Mouse (Mus musculus) E14TG2a.4 (cell line): ENCODE results near the gene Traip.
"Not testable (repeated sequence)": the region's sequence is repeated elsewhere in the genome, so short reads cannot be mapped to it uniquely, and the experiment has no call there.

Experiments used
- H3K27me3 ChIP-seq: 2 replicates; pipeline ENCODE4 v1.6.1; 2014; ENCODE audit warnings: low read length, control low read depth; ENCODE audit not compliant: insufficient read depth
- H3K36me3 ChIP-seq: 2 replicates; pipeline ENCODE4 v1.6.1; 2014; ENCODE audit warnings: low read length, control low read depth; ENCODE audit not compliant: insufficient read depth
- H3K4me1 ChIP-seq: replicated peaks from 2 replicates; pipeline ENCODE4 v1.6.1; 2014; ENCODE audit warnings: low read depth, low read length, control low read depth
- H3K4me3 ChIP-seq: replicated peaks from 2 replicates; pipeline ENCODE4 v1.5.1; 2014; ENCODE audit warnings: mild to moderate bottlenecking, low read length
- H3K9me3 ChIP-seq: 2 replicates; pipeline ENCODE4 v1.6.1; 2014; ENCODE audit warnings: low read length, control low read depth
- CTCF ChIP-seq: conservative IDR thresholded peaks from 2 replicates; pipeline ENCODE4 v1.5.1; 2014; ENCODE audit warnings: low read length
- NANOG ChIP-seq: IDR thresholded peaks from 2 replicates; pipeline ENCODE4 v1.6.1; 2014; ENCODE audit warnings: borderline replicate concordance, low read length, mixed read lengths
- POU5F1 ChIP-seq: IDR thresholded peaks from 2 replicates; pipeline ENCODE4 v1.6.1; 2014; ENCODE audit warnings: low read length, borderline replicate concordance

Gene Traip

GRCm38 (mm10) chr9:108001922-108002770 lies 52.2 kb downstream of the Traip start, which contains the start of gene Ip6k1:
Ip6k1 (plus strand) TSS chr9:108002501.
- Histone ChIP-seq H3K4me3 (peak within 1 kb of the TSS; percentile 100), H3K9me3 (no peaks in the 10 kb centered on the region), H3K27me3 (peaks cover 13% of the 10 kb centered on the region), H3K36me3 (peaks cover 9% of the 10 kb centered on the region; the same call in 1 of the 2 replicates), H3K4me1 (peaks cover 26% of the 10 kb centered on the region)
- peak; percentile 77; the same call in 1 of the 2 replicates for TF ChIP-seq POU5F1
- no peak for TF ChIP-seq NANOG
- no peak for TF ChIP-seq CTCF

GRCm38 (mm10) chr9:108002778-108003530 lies 53.0 kb downstream of the Traip start:
- Histone ChIP-seq H3K36me3 (peaks cover 9% of the 10 kb centered on the region; the same call in 1 of the 2 replicates), H3K4me3 (peak overlapping the region; percentile 100), H3K4me1 (peaks cover 32% of the 10 kb centered on the region), H3K9me3 (no peaks in the 10 kb centered on the region), H3K27me3 (peaks cover 5% of the 10 kb centered on the region)
- TF ChIP-seq CTCF = no peak
- TF ChIP-seq NANOG = no peak
- TF ChIP-seq POU5F1 = no peak

- H3K36me3 ChIP-seq = peaks cover 9% of the 10 kb centered on the region; the same call in 1 of the 2 replicates
- no peaks in the 10 kb centered on the region for H3K9me3 ChIP-seq
- TF ChIP-seq NANOG (no peak), POU5F1 (no peak), CTCF (no peak)
- H3K4me3 ChIP-seq = peak overlapping the region; percentile 100
- peaks cover 2% of the 10 kb centered on the region for H3K27me3 ChIP-seq
- peaks cover 38% of the 10 kb centered on the region for H3K4me1 ChIP-seq
Measured at GRCm38 (mm10) chr9:108003531-108003890, 53.6 kb downstream of the Traip start.

- H3K4me3 ChIP-seq = no peak overlapping the region
- no peaks in the 10 kb centered on the region for H3K27me3 ChIP-seq
- H3K36me3 ChIP-seq = peaks cover 11% of the 10 kb centered on the region; the same call in 1 of the 2 replicates
- no peak for TF ChIP-seq CTCF
- no peak for TF ChIP-seq NANOG
- no peak for TF ChIP-seq POU5F1
- H3K4me1 ChIP-seq = peaks cover 56% of the 10 kb centered on the region
- no peaks in the 10 kb centered on the region for H3K9me3 ChIP-seq
Measured at GRCm38 (mm10) chr9:108008041-108008440, 58.1 kb downstream of the Traip start.

GRCm38 (mm10) chr9:108010385-108010784 lies 60.4 kb downstream of the Traip start:
- Histone ChIP-seq H3K4me1 (peaks cover 55% of the 10 kb centered on the region), H3K9me3 (no peaks in the 10 kb centered on the region), H3K36me3 (peaks cover 14% of the 10 kb centered on the region), H3K27me3 (no peaks in the 10 kb centered on the region), H3K4me3 (no peak overlapping the region)
- no peak for TF ChIP-seq NANOG
- no peak for TF ChIP-seq POU5F1
- no peak for TF ChIP-seq CTCF

- not testable (repeated sequence) for H3K27me3 ChIP-seq, H3K9me3 ChIP-seq, H3K4me3 ChIP-seq
- H3K4me1 ChIP-seq = peaks cover 46% of the 10 kb centered on the region
- H3K36me3 ChIP-seq = peaks cover 30% of the 10 kb centered on the region
Measured at GRCm38 (mm10) chr9:108013577-108013976, 63.6 kb downstream of the Traip start.

- Histone ChIP-seq H3K36me3 (peaks cover 30% of the 10 kb centered on the region), H3K4me1 (peaks cover 25% of the 10 kb centered on the region), H3K9me3 (no peaks in the 10 kb centered on the region), H3K27me3 (no peaks in the 10 kb centered on the region), H3K4me3 (no peak overlapping the region)
- TF ChIP-seq POU5F1 = no peak
- TF ChIP-seq NANOG = no peak
- no peak for TF ChIP-seq CTCF
Measured at GRCm38 (mm10) chr9:108017127-108017526, 67.2 kb downstream of the Traip start.

- TF ChIP-seq POU5F1 (no peak), NANOG (no peak), CTCF (no peak)
- H3K27me3 ChIP-seq = no peaks in the 10 kb centered on the region
Measured at GRCm38 (mm10) chr9:108020741-108021140, 70.8 kb downstream of the Traip start.

More at GRCm38 (mm10) chr9:108020741-108021140, 70.8 kb downstream of the Traip start:
- Histone ChIP-seq H3K9me3 (no peaks in the 10 kb centered on the region), H3K4me1 (peaks cover 22% of the 10 kb centered on the region), H3K36me3 (peaks cover 35% of the 10 kb centered on the region), H3K4me3 (no peak overlapping the region)
